In the genomic region with DNA sequence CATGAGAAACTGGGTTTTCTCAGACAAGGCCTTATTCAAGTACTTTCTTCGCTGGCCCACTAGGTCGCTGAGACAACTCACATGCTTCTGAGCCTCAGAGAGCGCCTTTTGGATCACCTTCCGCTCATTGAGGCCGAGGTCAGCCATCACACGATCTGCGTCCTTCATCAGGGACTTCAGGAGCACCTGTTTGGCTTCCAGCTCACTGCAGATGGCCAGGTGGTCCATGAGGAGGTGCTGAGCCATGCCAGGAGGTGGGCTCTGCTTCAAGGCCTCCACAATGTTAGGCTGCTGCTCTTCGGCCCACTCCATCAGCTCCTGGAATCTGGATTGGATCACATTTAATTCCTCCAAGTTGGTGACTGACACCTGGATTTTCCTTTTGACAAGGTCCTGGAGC, we compare ENCODE assay signal across 13 mouse cellular contexts.
"Had no signal": no experiment of that assay in that cellular context is flagged by ENCODE, and none has a peak within 500 bp of the region (broad histone marks: within the 10 kb centered on the region; RNA-seq: fewer than 3 reads in every experiment).

No protein-coding gene starts in this region.

- H3K36me3 ChIP-seq: liver, embryonic 13.5 days had no signal

- H3K27me3 ChIP-seq: liver, embryonic 13.5 days had no signal

- DNase-seq: kidney, postnatal 25 days; layer of hippocampus, adult 9-11 months; liver, embryonic 13.5 days; lung, adult 2 months; lung, postnatal 14 days; lung, postnatal 4 days; midbrain, embryonic 14.5 days; thymus, adult 2 months; thymus, postnatal 14 days; thymus, postnatal 4 days had no signal

- H3K27ac ChIP-seq: kidney, postnatal 0 days; layer of hippocampus, adult 2 months; liver, embryonic 13.5 days had no signal

- H3K9me3 ChIP-seq: liver, embryonic 13.5 days had no signal

- H3K4me3 ChIP-seq: layer of hippocampus, adult 2 months; liver, embryonic 13.5 days had no signal

- H3K4me1 ChIP-seq: liver, embryonic 13.5 days had no signal

- H3K9ac ChIP-seq: liver, embryonic 13.5 days had no signal

- H3K4me2 ChIP-seq: liver, embryonic 13.5 days; midbrain, embryonic 11.5 days had no signal
